14 mouse cellular contexts compared by ENCODE assay signal in genomic region chr4:102459216-102459999, GRCm38 (mm10).
"Had no signal": no experiment of that assay in that cellular context is flagged by ENCODE, and none has a peak within 500 bp of the region (broad histone marks: within the 10 kb centered on the region; RNA-seq: fewer than 3 reads in every experiment).

No protein-coding gene starts in this region.

- H3K9ac ChIP-seq: hindbrain, embryonic 14.5 days; limb, embryonic 15.5 days; liver, embryonic 12.5 days; midbrain, embryonic 15.5 days; neural tube, embryonic 12.5 days had no signal

- H3K4me2 ChIP-seq: hindbrain, embryonic 14.5 days; limb, embryonic 15.5 days; liver, embryonic 12.5 days; midbrain, embryonic 11.5 days; midbrain, embryonic 15.5 days; neural tube, embryonic 12.5 days had no signal

- DNase-seq: kidney, adult 11 months; retina, postnatal 1 day; right cerebral cortex, postnatal 4 days; spleen, adult 18-20 months; thymus, postnatal 4 days had no signal

- H3K27me3 ChIP-seq: limb, embryonic 15.5 days; liver, embryonic 12.5 days; midbrain, embryonic 15.5 days; neural tube, embryonic 12.5 days had no signal

- H3K4me3 ChIP-seq: limb, embryonic 15.5 days; liver, embryonic 12.5 days; megakaryocyte, embryonic 14.5 days; midbrain, embryonic 15.5 days; neural tube, embryonic 12.5 days had no signal

- H3K27ac ChIP-seq: hindbrain, embryonic 14.5 days; kidney, postnatal 0 days; limb, embryonic 15.5 days; liver, embryonic 12.5 days; macrophage; midbrain, embryonic 15.5 days; neural tube, embryonic 12.5 days had no signal

- H3K9me3 ChIP-seq: limb, embryonic 15.5 days; liver, embryonic 12.5 days; megakaryocyte, embryonic 14.5 days; midbrain, embryonic 15.5 days; neural tube, embryonic 12.5 days had no signal

- ATAC-seq: liver, embryonic 12.5 days; midbrain, embryonic 15.5 days had no signal

- H3K36me3 ChIP-seq: limb, embryonic 15.5 days; liver, embryonic 12.5 days; midbrain, embryonic 15.5 days; neural tube, embryonic 12.5 days had no signal

- H3K4me1 ChIP-seq: limb, embryonic 15.5 days; liver, embryonic 12.5 days; megakaryocyte, embryonic 14.5 days; midbrain, embryonic 15.5 days; neural tube, embryonic 12.5 days had no signal
